Mouse (Mus musculus): ENCODE data around the gene Cfap46. TPM values are rescaled to one million over a fixed set of nuclear protein-coding genes. Genes with fewer than 3 reads are reported as not detected.

Cfap46 gene
- polyA plus RNA-seq, 1 experiment from 2014 or later = not detected

Other genes with a start within 250 kb of the Cfap46 start
- gene Nkx6-2, start 101.0 kb downstream of the Cfap46 start, polyA plus RNA-seq (2018) = not detected in 3 replicates
- not detected in 3 replicates for gene Adgra1, start 150.4 kb upstream of the Cfap46 start, polyA plus RNA-seq (2018)
- not detected in 3 replicates for gene Kndc1, start 210.9 kb upstream of the Cfap46 start, polyA plus RNA-seq (2018)